Mouse (Mus musculus) MEL (cell line): ENCODE data around the gene Ctsg.

Source experiments
- CTCF ChIP-seq, 3 experiments: IDR thresholded peaks in 2 of 3; conservative IDR thresholded peaks in 1 of 3; 2 replicates each; pipeline ENCODE4 v1.5.1; 2011 to 2012; ENCODE audit warnings: low read length in 3 of 3, low read depth in 2 of 3, mild to moderate bottlenecking in 2 of 3, improper control_type of control experiment in 1 of 3, inconsistent platforms in 1 of 3, mixed read lengths in 1 of 3, moderate library complexity in 1 of 3; ENCODE audit not compliant: control insufficient read depth in 1 of 3, insufficient read depth in 1 of 3, poor library complexity in 1 of 3, severe bottlenecking in 1 of 3
- POLR2A ChIP-seq, 2 experiments: IDR thresholded peaks; 2 replicates each; pipeline ENCODE4 v1.6.1; 2011 to 2012; ENCODE audit warnings: low read length in 2 of 2, mild to moderate bottlenecking in 2 of 2, control low read depth in 1 of 2, improper control_type of control experiment in 1 of 2, low read depth in 1 of 2, moderate library complexity in 1 of 2; ENCODE audit not compliant: control insufficient read depth in 1 of 2, insufficient read depth in 1 of 2, poor library complexity in 1 of 2
- RAD21 ChIP-seq: IDR thresholded peaks from 2 replicates; pipeline ENCODE4 v1.6.1; 2011; ENCODE audit warnings: mild to moderate bottlenecking, low read depth, low read length, improper control_type of control experiment
- RCOR1 ChIP-seq: IDR thresholded peaks from 2 replicates; pipeline ENCODE4 v1.6.1; 2012; ENCODE audit warnings: low read depth, mild to moderate bottlenecking, inconsistent platforms, low read length, improper control_type of control experiment
- USF1 ChIP-seq: IDR thresholded peaks from 2 replicates; pipeline ENCODE4 v1.6.1; 2014; ENCODE audit warnings: low read depth, mild to moderate bottlenecking, inconsistent platforms, low read length, improper control_type of control experiment, moderate library complexity

- TF ChIP-seq RAD21 (no peak), POLR2A (IDR thresholded peaks at IDR 0.05; ENCODE audit: control insufficient read depth in 1 of 2, insufficient read depth in 1 of 2, low read depth in 1 of 2, low read length in 2 of 2, poor library complexity in 1 of 2) (no peak), CTCF (IDR thresholded peaks at IDR 0.05 in 2 of 3, conservative IDR thresholded peaks at IDR 0.05 in 1 of 3; ENCODE audit: control insufficient read depth in 1 of 3, insufficient read depth in 1 of 3, low read depth in 2 of 3, low read length in 3 of 3, poor library complexity in 1 of 3, severe bottlenecking in 1 of 3) (peak in 2 of 3 experiments; percentile 16 to 42; a peak in 3 of 6 replicates), RCOR1 (no peak), USF1 (no peak)
These were observed 47.0 kb downstream of the Ctsg start for GRCm38 (mm10) chr14:56055408-56055807.
